Mouse (Mus musculus): Measurements from ENCODE around the gene Gm20388.

DNA sequence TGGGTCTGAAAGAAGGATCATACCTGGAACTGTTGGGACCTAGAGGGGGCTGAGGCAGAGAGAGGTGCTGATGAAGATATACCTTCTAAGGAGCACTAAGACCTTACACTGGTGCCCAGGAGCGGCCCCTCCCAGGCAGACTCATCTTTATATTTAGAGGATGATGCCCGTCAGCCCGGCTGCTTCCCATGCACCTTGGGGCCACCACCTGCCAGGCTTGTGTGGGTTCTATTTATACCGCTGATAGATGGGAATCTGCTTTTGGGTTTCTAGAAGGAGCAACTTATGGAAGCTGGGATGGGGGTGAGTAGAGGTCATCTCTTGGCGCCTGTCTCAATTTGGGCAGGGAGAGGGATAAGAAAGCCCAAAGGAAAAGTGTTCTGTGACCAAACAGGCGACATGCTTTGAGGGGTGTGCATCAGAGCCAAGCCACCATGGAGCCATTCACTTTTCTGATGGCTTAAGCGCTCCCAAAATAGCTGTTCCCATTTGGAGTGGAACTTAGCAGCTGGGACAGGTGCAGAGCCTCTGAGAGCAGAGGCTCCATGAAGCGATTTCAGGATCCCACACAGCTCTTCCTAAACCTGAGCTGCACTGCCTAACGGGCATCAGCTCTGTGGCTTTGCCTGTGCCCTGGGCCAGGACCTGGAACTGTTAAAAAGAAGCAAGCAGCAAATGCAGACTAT, 3985.2 kb downstream of the Gm20388 start:
- TF ChIP-seq CTCF (IDR thresholded peaks at IDR 0.05; ENCODE audit: low read depth) (no peak), EP300 (IDR thresholded peaks at IDR 0.05; ENCODE audit: low read depth) (no peak)
